Mouse (Mus musculus): ENCODE data around the gene Cdc42. TPM values are rescaled to one million over a fixed set of nuclear protein-coding genes. Genes with fewer than 3 reads are reported as not detected.

Cdc42 gene
- polyA plus RNA-seq, 1 experiment, result 35.4 TPM

DNA sequence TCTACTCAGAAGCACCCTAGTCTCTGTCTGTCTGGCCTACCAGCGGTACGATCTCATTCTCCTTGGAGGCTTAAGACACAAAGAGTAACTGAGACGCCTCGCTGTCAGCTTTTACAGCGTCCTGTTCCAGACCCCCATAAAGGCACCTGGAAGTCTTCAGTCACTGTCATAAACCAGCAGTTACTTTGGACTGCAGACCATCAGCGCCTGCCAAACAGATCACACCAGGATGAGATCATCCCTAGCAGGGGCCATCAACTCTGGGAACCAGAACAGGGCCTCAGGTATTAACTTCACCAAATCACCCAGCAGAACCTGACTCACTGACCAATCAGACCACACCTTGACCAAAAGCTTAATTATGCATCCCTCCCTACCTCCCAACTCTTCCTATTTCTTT, 43.0 kb downstream of the Cdc42 start:
- Histone ChIP-seq H3K27ac (ENCODE audit: control insufficient read depth, insufficient read depth, low read depth, low read length) (no peak overlapping the region), H3K36me3 (ENCODE audit: control insufficient read depth, insufficient read depth, low read length) (no peaks in the 10 kb centered on the region; the same call in 1 of the 2 replicates), H3K27me3 (ENCODE audit: control insufficient read depth, insufficient read depth, low read length) (no peaks in the 10 kb centered on the region), H3K4me3 (ENCODE audit: control insufficient read depth, low read depth, low read length) (no peak overlapping the region), H3K4me1 (ENCODE audit: control insufficient read depth, insufficient read depth, low read length) (no peaks in the 10 kb centered on the region)
- TF ChIP-seq POLR2A (IDR thresholded peaks at IDR 0.05; ENCODE audit: control insufficient read depth, low read depth, low read length) (no peak), CTCF (IDR thresholded peaks at IDR 0.05; ENCODE audit: control insufficient read depth, insufficient read depth, insufficient replicate concordance, low read depth, low read length) (no peak)

GRCm38 (mm10) chr4:137313511-137313910, 44.0 kb downstream of the Cdc42 start:
- H3K4me1 ChIP-seq (ENCODE audit: control insufficient read depth, insufficient read depth, low read length), result no peaks in the 10 kb centered on the region
- no peak for TF ChIP-seq CTCF (IDR thresholded peaks at IDR 0.05; ENCODE audit: control insufficient read depth, insufficient read depth, insufficient replicate concordance, low read depth, low read length)
- no peak for TF ChIP-seq POLR2A (IDR thresholded peaks at IDR 0.05; ENCODE audit: control insufficient read depth, low read depth, low read length)
- no peaks in the 10 kb centered on the region for H3K27me3 ChIP-seq (ENCODE audit: control insufficient read depth, insufficient read depth, low read length)

GRCm38 (mm10) chr4:137308377-137308776, 49.1 kb downstream of the Cdc42 start:
- H3K36me3 ChIP-seq (ENCODE audit: control insufficient read depth, insufficient read depth, low read length), result no peaks in the 10 kb centered on the region
- TF ChIP-seq POLR2A (IDR thresholded peaks at IDR 0.05; ENCODE audit: control insufficient read depth, low read depth, low read length), result no peak
- TF ChIP-seq CTCF (IDR thresholded peaks at IDR 0.05; ENCODE audit: control insufficient read depth, insufficient read depth, insufficient replicate concordance, low read depth, low read length), result no peak; the same call in 1 of the 2 replicates
- no peak overlapping the region for H3K4me3 ChIP-seq (ENCODE audit: control insufficient read depth, low read depth, low read length)
- H3K27me3 ChIP-seq (ENCODE audit: control insufficient read depth, insufficient read depth, low read length), result no peaks in the 10 kb centered on the region
- no peak overlapping the region for H3K27ac ChIP-seq (ENCODE audit: control insufficient read depth, insufficient read depth, low read depth, low read length)
- H3K4me1 ChIP-seq (ENCODE audit: control insufficient read depth, insufficient read depth, low read length), result no peaks in the 10 kb centered on the region; the same call in 1 of the 2 replicates

More at GRCm38 (mm10) chr4:137313511-137313910, 44.0 kb downstream of the Cdc42 start:
- Histone ChIP-seq H3K27ac (ENCODE audit: control insufficient read depth, insufficient read depth, low read depth, low read length) (no peak overlapping the region), H3K4me3 (ENCODE audit: control insufficient read depth, low read depth, low read length) (no peak overlapping the region), H3K36me3 (ENCODE audit: control insufficient read depth, insufficient read depth, low read length) (no peaks in the 10 kb centered on the region)

DNA sequence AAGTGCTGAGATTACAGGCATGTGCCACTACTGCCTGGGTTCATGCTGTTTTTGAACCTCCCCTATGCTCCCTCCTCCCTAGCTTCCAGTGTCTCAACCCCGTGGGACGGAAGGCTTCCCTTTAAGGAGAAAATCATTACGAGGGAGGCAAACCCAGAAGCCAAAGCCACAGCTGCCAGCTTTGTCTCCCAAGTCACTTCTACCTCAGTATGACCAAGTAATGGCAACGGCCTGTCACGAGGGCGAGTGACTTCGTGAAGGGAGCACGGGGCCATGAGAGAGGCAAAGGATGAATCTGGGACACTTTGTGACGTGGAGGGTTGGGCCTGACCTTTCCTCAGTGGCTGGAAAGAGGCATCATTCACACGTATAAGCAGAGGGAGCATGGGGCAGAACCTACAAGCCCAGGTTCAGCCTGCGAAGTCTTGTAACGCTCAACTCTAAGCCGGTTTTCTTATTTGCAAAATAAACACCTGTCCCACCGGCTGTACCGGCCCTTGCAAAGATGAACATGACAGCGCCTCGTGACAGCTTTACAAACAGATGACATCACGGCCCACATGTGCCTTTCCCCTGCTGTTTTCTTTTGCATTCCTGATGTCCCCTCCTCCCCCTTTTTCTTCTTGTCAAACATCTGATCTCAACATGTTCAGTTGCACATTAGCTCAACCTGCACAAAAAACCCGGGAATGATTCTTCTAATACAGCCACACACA, 50.4 kb downstream of the Cdc42 start:
- Histone ChIP-seq H3K4me3 (ENCODE audit: control insufficient read depth, low read depth, low read length) (no peak overlapping the region), H3K27me3 (ENCODE audit: control insufficient read depth, insufficient read depth, low read length) (no peaks in the 10 kb centered on the region), H3K4me1 (ENCODE audit: control insufficient read depth, insufficient read depth, low read length) (no peaks in the 10 kb centered on the region; the same call in 1 of the 2 replicates), H3K36me3 (ENCODE audit: control insufficient read depth, insufficient read depth, low read length) (no peaks in the 10 kb centered on the region), H3K27ac (ENCODE audit: control insufficient read depth, insufficient read depth, low read depth, low read length) (no peak overlapping the region)
- TF ChIP-seq POLR2A (IDR thresholded peaks at IDR 0.05; ENCODE audit: control insufficient read depth, low read depth, low read length) (no peak), CTCF (IDR thresholded peaks at IDR 0.05; ENCODE audit: control insufficient read depth, insufficient read depth, insufficient replicate concordance, low read depth, low read length) (no peak)

DNA sequence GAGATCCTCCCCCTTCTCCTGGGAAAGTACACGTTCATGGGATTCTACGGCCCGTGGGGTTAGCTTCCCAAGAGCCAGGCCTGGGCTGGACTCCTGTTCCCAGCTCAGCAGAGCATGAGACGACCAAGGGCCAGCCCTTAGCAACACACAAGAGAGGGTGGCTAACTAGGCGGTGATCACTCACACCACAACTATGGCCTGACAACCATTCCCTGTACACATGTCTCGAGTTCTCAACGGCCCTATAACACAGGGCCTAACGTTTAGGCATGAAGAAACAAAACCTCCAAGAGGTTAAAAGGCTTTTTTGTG, 51.0 kb downstream of the Cdc42 start:
- Histone ChIP-seq H3K4me3 (ENCODE audit: control insufficient read depth, low read depth, low read length) (no peak overlapping the region), H3K27ac (ENCODE audit: control insufficient read depth, insufficient read depth, low read depth, low read length) (no peak overlapping the region), H3K36me3 (ENCODE audit: control insufficient read depth, insufficient read depth, low read length) (no peaks in the 10 kb centered on the region), H3K4me1 (ENCODE audit: control insufficient read depth, insufficient read depth, low read length) (no peaks in the 10 kb centered on the region; the same call in 1 of the 2 replicates), H3K27me3 (ENCODE audit: control insufficient read depth, insufficient read depth, low read length) (no peaks in the 10 kb centered on the region)
- no peak for TF ChIP-seq CTCF (IDR thresholded peaks at IDR 0.05; ENCODE audit: control insufficient read depth, insufficient read depth, insufficient replicate concordance, low read depth, low read length)
- no peak for TF ChIP-seq POLR2A (IDR thresholded peaks at IDR 0.05; ENCODE audit: control insufficient read depth, low read depth, low read length)

DNA sequence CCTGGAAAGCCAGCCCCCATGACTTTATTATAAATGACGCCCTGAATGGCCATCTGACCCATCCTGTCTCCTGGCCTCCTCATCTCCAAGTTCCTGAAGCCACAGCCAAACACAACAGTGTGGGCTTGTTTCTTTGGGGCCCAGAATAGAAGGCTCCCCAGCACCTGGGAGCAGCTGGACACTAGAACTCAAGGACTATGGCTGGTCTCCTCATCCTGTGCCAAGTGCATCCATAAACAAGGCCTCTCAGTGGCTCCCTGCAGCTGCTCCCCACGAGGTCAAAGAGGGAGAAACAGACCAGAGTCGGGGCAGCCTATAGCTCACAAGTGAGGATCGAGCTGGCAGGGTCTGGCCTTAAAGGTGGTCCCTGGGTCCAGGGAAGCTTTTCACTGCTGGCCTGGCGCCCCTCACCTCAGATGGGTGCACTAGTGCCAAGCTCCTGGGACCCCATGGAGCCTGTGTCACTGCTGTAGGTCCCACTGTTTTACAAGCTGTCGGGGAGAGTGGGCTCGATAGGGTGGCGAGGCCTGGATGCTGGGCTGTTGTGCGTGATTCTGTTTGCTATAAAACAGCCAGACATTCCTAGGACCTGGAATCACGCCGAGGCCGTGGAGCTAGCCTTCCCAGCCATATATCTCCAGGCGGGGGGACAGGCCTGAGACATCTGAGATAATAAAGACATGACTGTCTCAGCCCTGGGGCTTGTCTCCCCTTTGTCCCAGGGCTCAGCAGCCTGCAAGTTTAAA, 51.5 kb downstream of the Cdc42 start:
- Histone ChIP-seq H3K27me3 (ENCODE audit: control insufficient read depth, insufficient read depth, low read length) (no peaks in the 10 kb centered on the region), H3K36me3 (ENCODE audit: control insufficient read depth, insufficient read depth, low read length) (no peaks in the 10 kb centered on the region), H3K27ac (ENCODE audit: control insufficient read depth, insufficient read depth, low read depth, low read length) (no peak overlapping the region; the same call in 1 of the 2 replicates), H3K4me1 (ENCODE audit: control insufficient read depth, insufficient read depth, low read length) (no peaks in the 10 kb centered on the region; the same call in 1 of the 2 replicates), H3K4me3 (ENCODE audit: control insufficient read depth, low read depth, low read length) (no peak overlapping the region)
- no peak for TF ChIP-seq CTCF (IDR thresholded peaks at IDR 0.05; ENCODE audit: control insufficient read depth, insufficient read depth, insufficient replicate concordance, low read depth, low read length)
- TF ChIP-seq POLR2A (IDR thresholded peaks at IDR 0.05; ENCODE audit: control insufficient read depth, low read depth, low read length), result no peak

- H3K27ac ChIP-seq (ENCODE audit: control insufficient read depth, insufficient read depth, low read depth, low read length), result no peak overlapping the region
- no peak for TF ChIP-seq CTCF (IDR thresholded peaks at IDR 0.05; ENCODE audit: control insufficient read depth, insufficient read depth, insufficient replicate concordance, low read depth, low read length)
- TF ChIP-seq POLR2A (IDR thresholded peaks at IDR 0.05; ENCODE audit: control insufficient read depth, low read depth, low read length), result no peak
- no peaks in the 10 kb centered on the region; the same call in 1 of the 2 replicates for H3K4me1 ChIP-seq (ENCODE audit: control insufficient read depth, insufficient read depth, low read length)
- H3K36me3 ChIP-seq (ENCODE audit: control insufficient read depth, insufficient read depth, low read length), result no peaks in the 10 kb centered on the region
- H3K27me3 ChIP-seq (ENCODE audit: control insufficient read depth, insufficient read depth, low read length), result no peaks in the 10 kb centered on the region
- H3K4me3 ChIP-seq (ENCODE audit: control insufficient read depth, low read depth, low read length), result no peak overlapping the region
These were observed 52.5 kb downstream of the Cdc42 start for GRCm38 (mm10) chr4:137305066-137305465.

Measured in testis, adult 2 months (tissue).